Mouse (Mus musculus) intestine, embryonic 14.5 days (tissue): ENCODE measurements at regions not wholly inside any gene's neighbourhood (a gene's known extent, or its start where the extent isn't known, plus 50 kb on each side); places are given as distances from the start of the nearest gene placed in this dataset.

Experiments used
- ATAC-seq: fragments of 200-750 bp; cut with Nextera tagmentation; replicated peaks from 2 replicates; pipeline ENCODE4 v1.8.0; 2017; ENCODE audit warnings: low read depth, moderate number of reproducible peaks, moderate TSS enrichment, moderate library complexity; ENCODE audit not compliant: low FRiP score, low TSS enrichment
- DNase-seq: peaks from one replicate; pipeline ENCODE4 v3.0.0-alpha.2; 2018; ENCODE audit warnings: low spot score
- H3K27ac ChIP-seq: fragments of 300-500 bp; sonication (generic); 2 replicates; pipeline ENCODE4 v1.5.1; 2014; ENCODE audit warnings: low read depth, mild to moderate bottlenecking, control low read depth
- H3K27me3 ChIP-seq: fragments of 300-500 bp; sonication (generic); replicated peaks from 2 replicates; pipeline ENCODE4 v1.6.1; 2014; ENCODE audit warnings: low read length, control low read depth; ENCODE audit not compliant: control insufficient read depth, insufficient read depth
- H3K36me3 ChIP-seq: fragments of 300-500 bp; sonication (generic); 2 replicates; pipeline ENCODE4 v1.6.1; 2014; ENCODE audit warnings: low read length, control low read depth; ENCODE audit not compliant: control insufficient read depth, insufficient read depth
- H3K4me1 ChIP-seq: fragments of 300-500 bp; sonication (generic); replicated peaks from 2 replicates; pipeline ENCODE4 v1.6.1; 2014; ENCODE audit warnings: low read length, control low read depth, mixed read lengths; ENCODE audit not compliant: control insufficient read depth, insufficient read depth
- H3K4me2 ChIP-seq: fragments of 300-500 bp; sonication (generic); 2 replicates; pipeline ENCODE4 v1.6.1; 2014; ENCODE audit warnings: low read length
- H3K4me3 ChIP-seq: fragments of 300-500 bp; sonication (generic); 2 replicates; pipeline ENCODE4 v1.5.1; 2014; ENCODE audit warnings: low read depth, low read length, control low read depth, mixed read lengths
- H3K9ac ChIP-seq: fragments of 300-500 bp; sonication (generic); 2 replicates; pipeline ENCODE4 v1.6.1; 2014; ENCODE audit warnings: mild to moderate bottlenecking, low read length
- H3K9me3 ChIP-seq: fragments of 300-500 bp; sonication (generic); 2 replicates; pipeline ENCODE4 v1.6.1; 2016; ENCODE audit warnings: low read length, control low read depth; ENCODE audit not compliant: control insufficient read depth
- WGBS: fragments of 180-500 bp; shearing (Covaris S2); extraction: QIAGEN DNeasy Blood & Tissue Kit; methylation state at CpG from one replicate; pipeline ENCODE4 v1.1.7; 2014; 5-methylcytosine and 5-hydroxymethylcytosine counted together

DNA sequence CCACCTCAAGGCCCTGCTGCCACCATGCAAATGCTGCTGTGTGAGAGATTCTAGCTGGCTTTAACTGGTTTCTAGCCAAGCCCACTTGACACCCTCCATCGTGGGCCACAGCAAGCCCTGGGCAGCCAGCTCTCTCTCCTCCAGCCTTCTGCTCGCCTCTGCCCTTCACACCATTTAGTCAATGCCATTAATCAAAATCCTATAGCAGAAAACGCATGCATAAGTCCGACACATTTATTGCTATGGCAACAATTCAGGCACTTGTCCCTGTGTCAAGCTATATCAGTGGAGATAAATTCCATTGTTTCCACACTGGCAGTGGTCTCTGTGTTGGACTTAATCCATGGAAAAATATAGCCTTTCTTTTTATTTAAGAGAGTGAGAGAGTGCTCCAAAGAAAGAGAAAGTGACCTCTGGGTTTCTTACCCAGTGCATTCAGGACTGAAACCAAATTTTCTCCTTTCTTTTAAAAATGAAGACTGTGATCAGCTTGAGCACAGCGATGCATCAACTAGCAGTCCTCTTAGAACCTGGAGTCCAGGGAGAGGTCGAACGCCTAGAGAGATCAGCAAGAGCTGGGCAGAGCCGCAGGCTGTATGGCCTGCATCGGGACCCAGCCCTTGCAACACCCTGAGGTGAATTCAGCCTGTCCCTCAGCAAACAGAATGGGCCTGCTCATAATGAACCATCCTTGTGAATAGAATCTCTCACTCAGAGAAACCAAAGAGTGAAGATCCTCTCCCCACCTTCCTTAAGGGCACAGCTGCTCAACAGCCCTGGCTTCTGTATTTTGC, 93.1 kb upstream of the Tox3 start:
- no peaks in the 10 kb centered on the region for H3K4me1 ChIP-seq
- DNase-seq: no peak
- no peak overlapping the region for H3K4me2 ChIP-seq
- H3K4me3 ChIP-seq: no peak overlapping the region
- 62% methylated on average over 9 of the region's 9 CpGs for WGBS
- no peak overlapping the region for H3K9ac ChIP-seq
- H3K36me3 ChIP-seq: no peaks in the 10 kb centered on the region
- no peaks in the 10 kb centered on the region for H3K9me3 ChIP-seq
- ATAC-seq: no peak
- H3K27me3 ChIP-seq: no peaks in the 10 kb centered on the region
- no peak overlapping the region for H3K27ac ChIP-seq

DNA sequence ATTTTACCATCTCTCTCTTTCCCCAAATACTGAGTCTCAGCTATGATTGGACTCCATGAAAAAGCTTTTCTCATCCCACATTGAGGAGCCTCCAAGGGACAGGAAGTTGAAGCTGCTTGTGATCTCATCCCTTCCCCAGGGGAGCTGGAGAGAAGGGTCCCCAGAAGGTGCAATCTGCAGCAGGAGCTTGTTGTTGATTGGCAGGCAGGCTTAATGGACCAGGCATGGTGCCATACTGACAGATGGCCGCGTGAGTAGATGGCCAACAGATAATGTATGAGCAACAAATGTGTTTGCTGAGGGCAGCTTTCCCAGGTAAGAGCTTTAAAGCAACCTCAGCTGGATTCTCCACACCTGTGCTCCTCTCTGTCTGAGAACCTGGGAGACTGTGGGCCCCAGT, 65.9 kb upstream of the Tox3 start:
- Histone ChIP-seq H3K4me2 (no peak overlapping the region), H3K9ac (no peak overlapping the region), H3K27ac (no peak overlapping the region), H3K4me1 (no peaks in the 10 kb centered on the region), H3K4me3 (no peak overlapping the region), H3K27me3 (no peaks in the 10 kb centered on the region), H3K36me3 (no peaks in the 10 kb centered on the region), H3K9me3 (no peaks in the 10 kb centered on the region)
- ATAC-seq: no peak
- DNase-seq: no peak
- WGBS: 80% methylated on average over 2 of the region's 2 CpGs
